Mouse (Mus musculus) spleen, postnatal 14 days (tissue): ENCODE results near the gene Rab9.

ENCODE experiments used
- DNase-seq, 2 experiments: peaks; one replicate each; pipeline ENCODE4 v3.0.0; 2021 to 2022; ENCODE audit warnings: low spot score in 2 of 2

Rab9 gene

GRCm38 (mm10) chrX:166453532-166453931 lies 26.1 kb downstream of the Rab9 start:
- DNase-seq = no peak

- DNase-seq = no peak
These were observed 35.1 kb downstream of the Rab9 start for GRCm38 (mm10) chrX:166444552-166444951.

GRCm38 (mm10) chrX:166440616-166441063 lies 39.0 kb downstream of the Rab9 start, which contains the start of gene Ofd1:
TSS of gene Ofd1 (minus strand) at chrX:166440704.
- peak; percentile 73 to 81 for DNase-seq

GRCm38 (mm10) chrX:166440036-166440615 lies 39.5 kb downstream of the Rab9 start, which contains the start of gene Trappc2:
TSS of gene Trappc2 (plus strand) at chrX:166440574.
- no peak for DNase-seq

- DNase-seq = no peak
These were observed 44.9 kb downstream of the Rab9 start for GRCm38 (mm10) chrX:166434812-166435211.

- DNase-seq = peak in 1 of 2 experiments; percentile 5
These were observed 63.5 kb downstream of the Rab9 start for GRCm38 (mm10) chrX:166416196-166416595.

- DNase-seq = no peak
These were observed 71.8 kb downstream of the Rab9 start for GRCm38 (mm10) chrX:166407865-166408264.
